ENCODE assay signal across 12 mouse cellular contexts in the genomic region with DNA sequence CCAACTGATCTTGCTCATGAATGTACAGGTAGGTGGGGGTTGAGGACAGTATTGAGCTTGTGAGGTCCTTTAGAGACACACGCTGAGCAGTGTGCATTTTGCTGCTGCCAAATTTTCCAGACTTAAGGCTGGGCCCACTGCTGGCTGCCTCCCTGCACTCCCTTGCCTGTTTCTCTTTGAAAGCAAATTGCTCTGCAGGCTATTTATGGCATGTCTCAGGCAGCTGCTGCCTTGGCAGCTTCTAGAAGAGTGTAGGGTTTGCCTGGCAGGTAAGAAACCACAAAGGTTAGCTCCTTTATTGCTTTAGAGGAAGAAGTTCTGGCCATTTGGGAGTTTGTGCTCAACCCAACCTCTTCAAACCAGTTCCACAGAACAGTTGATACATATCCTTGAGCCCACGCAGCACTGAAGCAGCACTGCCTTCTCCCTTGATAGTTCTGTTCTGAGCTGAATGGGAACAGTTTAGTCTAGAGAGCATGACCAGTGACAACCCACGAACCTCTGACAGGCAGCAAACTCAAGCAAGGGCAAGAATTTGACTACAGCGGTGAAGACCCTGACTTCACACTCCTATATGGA.
A peak's percentile ranks its signal among the peaks of the same experiment; 100 is the strongest.
DNase-seq lines count a peak whose midpoint lies in the region; ATAC-seq and TF ChIP-seq lines count a peak whose summit lies in the region.
"Had no signal": no experiment of that assay in that cellular context is flagged by ENCODE, and none has a peak within 500 bp of the region (broad histone marks: within the 10 kb centered on the region; RNA-seq: fewer than 3 reads in every experiment).

No protein-coding gene starts in this region.

- peak; percentile 52 for DNase-seq in gastrocnemius, adult 2 months
- DNase-seq in gastrocnemius, postnatal 4 days (ENCODE audit: low spot score in 2 of 2), result no peak
- DNase-seq in limb, embryonic 10.5 days (ENCODE audit: low spot score), result no peak
- DNase-seq in heart, postnatal 0 days (ENCODE audit: low spot score), result no peak
- DNase-seq in skeletal muscle tissue, adult 2 months (ENCODE audit: low read depth, low spot score), result peak; percentile 14
- no peak for DNase-seq in midbrain, embryonic 14.5 days
- no peak for DNase-seq in thymus, postnatal 10 days (ENCODE audit: low spot score in 2 of 2)
- DNase-seq: liver, embryonic 13.5 days had no signal

- intact Hi-C loops in gastrocnemius, adult 2 months (cut with DNase I), result no loop called here

- no peaks in the 10 kb centered on the region for H3K9me3 ChIP-seq in limb, embryonic 12.5 days
- H3K9me3 ChIP-seq in limb, embryonic 10.5 days (replicated peaks), result no peaks in the 10 kb centered on the region
- no peaks in the 10 kb centered on the region for H3K9me3 ChIP-seq in heart, postnatal 0 days (replicated peaks; ENCODE audit: control insufficient read depth, low read length)
- H3K9me3 ChIP-seq in midbrain, embryonic 14.5 days (ENCODE audit: control insufficient read depth, low read length), result no peaks in the 10 kb centered on the region
- H3K9me3 ChIP-seq: embryonic facial prominence, embryonic 12.5 days; liver, embryonic 13.5 days had no signal

- H3K27me3 ChIP-seq in limb, embryonic 12.5 days, result no peaks in the 10 kb centered on the region
- no peaks in the 10 kb centered on the region for H3K27me3 ChIP-seq in limb, embryonic 10.5 days (ENCODE audit: low read depth, poor library complexity, severe bottlenecking)
- H3K27me3 ChIP-seq in heart, postnatal 0 days (ENCODE audit: control insufficient read depth, insufficient read depth, low read length), result no peaks in the 10 kb centered on the region
- no peaks in the 10 kb centered on the region for H3K27me3 ChIP-seq in midbrain, embryonic 14.5 days (ENCODE audit: control insufficient read depth, insufficient read depth, low read length)
- H3K27me3 ChIP-seq: embryonic facial prominence, embryonic 12.5 days; liver, embryonic 13.5 days had no signal

- H3K27ac ChIP-seq in gastrocnemius, adult 2 months, result peak overlapping the region; percentile 72
- peak overlapping the region; percentile 54 for H3K27ac ChIP-seq in limb, embryonic 12.5 days
- no peak overlapping the region for H3K27ac ChIP-seq in limb, embryonic 10.5 days
- H3K27ac ChIP-seq in heart, postnatal 0 days (ENCODE audit: low read depth), result 0 out of 2 replicates have a peak overlapping the region, but pooled peaks have one; percentile 43
- no peak overlapping the region for H3K27ac ChIP-seq in midbrain, embryonic 14.5 days (replicated peaks; ENCODE audit: low read depth, low read length)
- H3K27ac ChIP-seq: embryonic facial prominence, embryonic 12.5 days; liver, embryonic 13.5 days had no signal

- H3K4me3 ChIP-seq in gastrocnemius, adult 2 months, result no peak overlapping the region
- H3K4me3 ChIP-seq in limb, embryonic 12.5 days (replicated peaks), result no peak overlapping the region
- H3K4me3 ChIP-seq in limb, embryonic 10.5 days, result no peak overlapping the region
- H3K4me3 ChIP-seq in heart, postnatal 0 days (ENCODE audit: low read depth, low read length), result no peak overlapping the region
- no peak overlapping the region for H3K4me3 ChIP-seq in midbrain, embryonic 14.5 days (replicated peaks; ENCODE audit: low read depth, low read length)
- H3K4me3 ChIP-seq: embryonic facial prominence, embryonic 12.5 days; liver, embryonic 13.5 days had no signal

- no peak for TF ChIP-seq CTCF in gastrocnemius, adult 2 months (IDR thresholded peaks at IDR 0.05)
- TF ChIP-seq CTCF in heart, postnatal 0 days (IDR thresholded peaks at IDR 0.05; ENCODE audit: low read depth), result no peak

- no peak for ATAC-seq in limb, embryonic 12.5 days (ENCODE audit: insufficient number of reproducible peaks, insufficient read depth, low FRiP score, low TSS enrichment, low read depth)
- ATAC-seq in heart, postnatal 0 days (ENCODE audit: insufficient read depth, low read depth), result no peak
- ATAC-seq in midbrain, embryonic 14.5 days (ENCODE audit: low FRiP score, low TSS enrichment), result no peak
- ATAC-seq: intestine, postnatal 0 days; midbrain, embryonic 16.5 days had no signal

- H3K4me2 ChIP-seq in limb, embryonic 12.5 days, result no peak overlapping the region
- no peak overlapping the region for H3K4me2 ChIP-seq in heart, postnatal 0 days (ENCODE audit: low read depth, low read length)
- H3K4me2 ChIP-seq in midbrain, embryonic 14.5 days (ENCODE audit: low read length), result no peak overlapping the region
- H3K4me2 ChIP-seq: embryonic facial prominence, embryonic 12.5 days; liver, embryonic 13.5 days had no signal

- peaks cover 14% of the 10 kb centered on the region; the same call in 1 of the 2 replicates for H3K4me1 ChIP-seq in limb, embryonic 12.5 days (replicated peaks)
- peaks cover 7% of the 10 kb centered on the region; the same call in 1 of the 2 replicates for H3K4me1 ChIP-seq in limb, embryonic 10.5 days
- peaks cover under 1% of the 10 kb centered on the region; the same call in 1 of the 2 replicates for H3K4me1 ChIP-seq in heart, postnatal 0 days (ENCODE audit: control insufficient read depth, insufficient read depth)
- no peaks in the 10 kb centered on the region for H3K4me1 ChIP-seq in midbrain, embryonic 14.5 days (ENCODE audit: control insufficient read depth, insufficient read depth, low read length)
- H3K4me1 ChIP-seq: liver, embryonic 13.5 days had no signal

- no peak for TF ChIP-seq EP300 in heart, postnatal 0 days (IDR thresholded peaks at IDR 0.05; ENCODE audit: low read depth)

- H3K36me3 ChIP-seq in limb, embryonic 12.5 days, result no peaks in the 10 kb centered on the region
- H3K36me3 ChIP-seq in limb, embryonic 10.5 days, result no peaks in the 10 kb centered on the region
- no peaks in the 10 kb centered on the region for H3K36me3 ChIP-seq in heart, postnatal 0 days (replicated peaks; ENCODE audit: control insufficient read depth, insufficient read depth, low read length)
- no peaks in the 10 kb centered on the region for H3K36me3 ChIP-seq in midbrain, embryonic 14.5 days (ENCODE audit: control insufficient read depth, insufficient read depth, low read length)
- H3K36me3 ChIP-seq: embryonic facial prominence, embryonic 12.5 days; liver, embryonic 13.5 days had no signal

- H3K9ac ChIP-seq in limb, embryonic 12.5 days (replicated peaks), result no peak overlapping the region
- no peak overlapping the region for H3K9ac ChIP-seq in heart, postnatal 0 days (replicated peaks; ENCODE audit: low read depth, low read length)
- no peak overlapping the region for H3K9ac ChIP-seq in midbrain, embryonic 14.5 days (replicated peaks; ENCODE audit: low read length)
- H3K9ac ChIP-seq: embryonic facial prominence, embryonic 12.5 days; liver, embryonic 13.5 days had no signal

- WGBS in limb, embryonic 12.5 days, result 53% methylated on average over 4 of the region's 4 CpGs
- WGBS in limb, embryonic 10.5 days, result 62% methylated on average over 4 of the region's 4 CpGs
- 55% methylated on average over 4 of the region's 4 CpGs for WGBS in heart, postnatal 0 days
- 85% methylated on average over 4 of the region's 4 CpGs for WGBS in midbrain, embryonic 14.5 days

Comparison
In these comparisons a context has a peak if more than half of its experiments do, and no peak if none do; other contexts are left out.
1. DNase-seq: peak in gastrocnemius, adult 2 months (single experiment) and skeletal muscle tissue, adult 2 months (single experiment); none in gastrocnemius, postnatal 4 days (0 of 2), limb, embryonic 10.5 days (single experiment), heart, postnatal 0 days (single experiment), midbrain, embryonic 14.5 days (single experiment) and thymus, postnatal 10 days (0 of 2).
2. H3K27ac ChIP-seq: peak in gastrocnemius, adult 2 months (single experiment), limb, embryonic 12.5 days (single experiment) and heart, postnatal 0 days (single experiment); none in limb, embryonic 10.5 days (single experiment) and midbrain, embryonic 14.5 days (single experiment).